Mouse (Mus musculus) central nervous system, embryonic 11.5 days (tissue): Measurements from ENCODE around the gene Gm20816. TPM values are rescaled to one million over a fixed set of nuclear protein-coding genes. Genes with fewer than 3 reads are reported as not detected.

Experiments used
- polyA plus RNA-seq: library from polyadenylated mRNA; depleted of rRNA; stranded (reverse); fragments of >200 nt; gene quantifications from 2 replicates; pipeline ENCODE4 v1.2.3, GENCODE M21; 2012; rRNA removed

Gm20816 gene
- polyA plus RNA-seq = not detected in 2 replicates

GRCm38 (mm10) chrY:68537655-68538054 lies at the start of gene Gm20816:
Gene Gm20816, plus strand, starts transcription at chrY:68537955.

Other genes starting within 250 kb of the Gm20816 start
- not detected in 2 replicates for gene Gm20937, start 243.1 kb upstream of the Gm20816 start, polyA plus RNA-seq